Mouse (Mus musculus): Measurements from ENCODE around the gene H2afv.
"Not testable (repeated sequence)": the region's sequence is repeated elsewhere in the genome, so short reads cannot be mapped to it uniquely, and the experiment has no call there.

The H2afv gene

DNA sequence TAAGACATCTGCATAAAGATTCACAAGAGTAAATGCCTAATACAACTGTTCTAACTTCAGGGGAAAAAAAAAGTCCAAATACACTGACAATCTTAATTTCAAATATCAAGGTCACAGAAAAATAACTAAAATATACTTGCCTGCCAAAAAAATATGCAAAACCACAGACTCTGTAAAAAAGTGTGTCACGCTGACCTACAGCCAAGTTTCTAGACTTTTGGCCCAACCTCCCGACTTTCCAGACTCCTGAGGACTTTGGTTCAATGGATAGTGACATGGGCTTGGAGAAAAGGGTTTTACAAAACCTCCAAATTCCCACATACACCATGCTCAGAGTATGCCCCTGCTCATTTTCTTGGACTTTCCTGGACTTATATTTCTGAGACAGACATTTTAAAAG is 24.3 kb upstream of the H2afv start:
- no peak for DNase-seq

DNA sequence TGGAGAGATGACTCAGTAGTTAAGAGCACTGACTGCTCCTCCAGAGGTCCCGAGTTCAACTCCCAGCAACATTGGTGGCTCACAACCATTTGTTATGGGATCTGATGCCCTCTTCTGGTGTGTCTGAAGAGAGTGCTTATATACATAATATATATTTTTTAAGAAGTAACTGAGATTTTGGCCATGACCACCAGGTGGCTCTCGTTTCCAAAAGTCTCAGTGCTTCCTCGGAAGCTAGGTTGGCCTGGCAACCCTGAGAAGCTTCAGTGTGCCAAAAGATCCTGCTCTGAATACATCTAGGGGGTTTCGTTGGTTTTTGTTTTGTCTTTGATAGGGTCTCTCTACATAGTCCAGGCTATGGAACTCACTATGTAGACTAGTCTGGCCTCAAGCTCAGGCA is 20.9 kb upstream of the H2afv start:
- DNase-seq, result peak; percentile 81

DNA sequence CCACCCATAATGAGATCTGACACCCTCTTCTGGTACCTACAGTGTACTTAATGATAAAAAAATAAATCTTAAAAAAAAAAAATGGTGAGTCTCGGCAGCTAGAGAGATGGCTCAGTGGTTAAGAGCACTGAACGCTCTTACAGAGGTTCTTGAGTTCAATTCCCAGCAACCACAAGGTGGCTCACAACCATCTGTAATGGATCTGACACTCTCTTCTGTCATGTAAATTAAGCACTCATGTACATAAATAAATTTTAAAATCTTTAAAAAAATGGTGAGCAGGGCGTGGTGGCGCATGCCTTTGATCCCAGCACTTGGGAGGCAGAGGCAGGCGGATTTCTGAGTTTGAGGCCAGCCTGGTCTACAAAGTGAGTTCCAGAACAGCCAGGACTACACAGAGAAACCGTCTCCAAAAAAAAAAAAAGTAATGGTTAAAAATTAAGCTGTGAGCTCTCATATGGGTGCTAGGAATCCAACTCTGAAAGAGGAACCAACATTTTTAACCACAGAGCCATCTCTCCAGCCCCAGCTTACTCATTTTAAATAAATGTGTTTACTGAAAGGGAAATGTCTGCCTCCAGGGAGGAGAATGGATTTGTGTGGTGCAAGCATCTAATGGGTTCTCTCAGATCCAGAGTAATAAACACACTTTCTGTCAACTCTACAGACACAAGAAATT is 19.1 kb upstream of the H2afv start:
- no peak for DNase-seq

DNA sequence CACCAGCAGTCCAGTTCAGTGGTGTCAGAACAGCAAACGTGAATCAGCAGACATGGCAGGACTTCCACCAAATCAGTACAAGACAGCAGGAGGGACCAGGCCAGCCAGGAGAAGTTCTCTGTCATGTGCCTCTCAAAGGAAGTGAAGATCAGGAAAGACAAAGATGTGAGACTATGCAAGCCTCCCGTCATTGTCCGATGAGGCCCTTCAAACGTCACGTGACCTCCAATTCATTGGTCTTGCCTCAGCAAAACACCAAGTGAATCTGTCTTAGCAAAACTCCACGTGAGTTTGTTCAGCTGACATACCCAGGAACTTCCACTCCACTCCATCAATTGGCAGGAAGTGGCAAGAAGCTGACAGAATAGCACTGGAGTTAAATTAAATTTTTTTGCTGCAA is 11.8 kb upstream of the H2afv start:
- DNase-seq, result no peak

DNA sequence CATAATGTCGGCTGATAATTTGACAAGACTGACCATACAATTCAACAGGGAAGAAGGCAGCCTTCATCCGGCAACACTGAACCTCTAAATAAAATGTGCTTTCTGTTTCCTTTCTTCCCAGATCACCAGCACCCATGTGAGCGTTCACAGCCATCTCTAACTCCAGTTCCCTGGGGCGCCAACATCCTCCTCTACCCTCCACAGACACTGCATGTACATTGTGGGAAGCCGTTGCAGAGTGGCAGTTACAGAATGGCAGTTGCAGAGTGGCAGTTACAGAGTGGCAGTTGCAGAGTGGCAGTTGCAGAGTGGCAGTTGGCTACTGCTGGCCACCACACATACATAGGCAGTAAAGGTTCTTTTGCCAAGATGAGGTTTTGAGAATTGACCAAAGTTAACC is 3.9 kb upstream of the H2afv start:
- not testable (repeated sequence) for DNase-seq

DNA sequence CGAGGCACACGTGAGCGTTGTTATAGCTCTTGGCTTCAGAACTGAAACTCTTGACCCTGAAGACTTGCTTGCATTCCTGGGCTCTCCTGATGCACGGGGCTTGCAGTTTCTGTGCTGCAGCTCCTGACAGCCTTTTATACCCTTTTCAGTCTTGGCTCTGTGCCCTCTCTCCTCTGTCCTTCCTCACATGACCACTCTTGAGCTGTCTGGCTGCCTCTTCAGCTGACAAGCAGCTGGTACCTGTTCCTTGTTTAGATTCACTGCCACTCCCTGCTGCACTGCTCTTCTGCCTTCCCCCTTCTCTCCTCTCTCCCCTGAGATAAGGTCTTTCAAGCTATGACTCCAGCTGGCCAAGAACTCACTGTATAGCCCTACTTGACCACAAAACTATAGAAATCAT is 3.2 kb upstream of the H2afv start:
- no peak for DNase-seq

DNA sequence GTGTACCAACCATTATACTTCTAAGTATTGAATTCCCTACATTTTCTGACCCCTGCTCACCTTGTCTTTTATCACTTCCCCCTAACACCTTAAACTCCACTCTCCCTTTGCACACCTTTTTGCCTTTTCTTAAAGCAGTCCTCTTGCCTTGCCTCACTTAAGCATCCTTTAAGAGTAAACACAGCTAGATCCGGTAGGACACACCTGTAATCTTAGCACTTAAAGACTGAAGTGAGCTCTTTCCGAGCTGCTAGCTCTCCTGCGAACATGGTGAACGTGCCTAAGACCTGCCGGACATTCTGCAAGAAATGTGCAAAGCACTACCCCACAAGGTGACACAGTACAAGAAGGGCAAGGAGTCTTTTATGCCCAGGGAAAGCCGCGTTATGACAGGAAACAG is 1.7 kb upstream of the H2afv start:
- DNase-seq, result no peak

DNA sequence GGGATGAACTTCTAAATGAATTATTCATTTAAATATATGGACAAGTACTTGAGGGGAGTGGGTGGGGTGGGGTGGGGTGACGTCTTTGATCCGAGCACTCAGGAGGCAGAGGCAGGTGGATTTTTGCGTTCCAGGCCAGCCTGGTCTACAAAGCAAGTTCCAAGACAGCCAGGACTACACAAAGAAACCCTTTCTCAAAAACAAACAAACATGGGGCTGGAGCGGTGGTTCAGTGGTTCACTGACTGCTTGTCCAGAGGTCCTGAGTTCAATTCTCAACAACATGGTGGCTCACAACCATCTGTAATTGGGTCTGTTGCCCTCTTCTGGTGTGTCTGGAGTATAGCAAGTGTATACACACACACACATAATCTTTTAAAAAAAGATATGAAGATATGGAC is 1.2 kb upstream of the H2afv start:
- DNase-seq, result no peak

DNA sequence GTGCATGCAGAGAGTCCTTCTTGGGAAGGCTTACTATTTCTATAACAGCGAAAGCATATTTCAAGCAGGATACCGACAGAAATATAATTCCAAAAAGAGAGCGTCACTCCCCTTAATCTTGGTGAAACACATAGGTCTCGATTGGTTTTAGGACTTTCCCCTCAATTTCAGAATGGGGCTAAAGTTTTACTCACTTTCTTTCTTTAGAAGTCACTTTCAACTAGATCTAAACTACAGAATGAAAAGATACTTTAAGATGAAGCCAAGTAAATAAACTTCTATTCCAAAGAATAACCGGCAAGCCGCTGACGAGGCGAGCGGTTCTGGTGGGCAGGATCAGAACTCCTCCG is 541 bp downstream of the H2afv start:
- DNase-seq, result no peak

DNA sequence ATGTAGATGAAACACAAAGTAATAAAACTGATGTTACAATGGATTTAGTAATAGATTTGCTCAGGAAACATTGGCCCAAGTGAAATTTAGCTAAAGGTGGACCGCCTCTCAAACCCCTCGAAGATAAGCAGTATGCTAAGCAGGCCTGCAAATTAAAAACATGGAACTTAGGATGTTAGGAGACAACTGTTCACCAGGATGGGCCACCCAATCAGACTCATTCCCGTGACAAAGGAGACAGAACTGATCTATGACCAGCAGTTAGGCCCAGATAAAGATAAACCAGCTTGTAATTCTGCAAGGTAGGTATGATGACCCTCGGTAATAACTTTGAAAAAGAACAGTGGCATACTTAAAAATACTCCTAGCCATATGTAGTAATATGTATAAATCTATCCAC is 1.1 kb downstream of the H2afv start:
- DNase-seq, result no peak

DNA sequence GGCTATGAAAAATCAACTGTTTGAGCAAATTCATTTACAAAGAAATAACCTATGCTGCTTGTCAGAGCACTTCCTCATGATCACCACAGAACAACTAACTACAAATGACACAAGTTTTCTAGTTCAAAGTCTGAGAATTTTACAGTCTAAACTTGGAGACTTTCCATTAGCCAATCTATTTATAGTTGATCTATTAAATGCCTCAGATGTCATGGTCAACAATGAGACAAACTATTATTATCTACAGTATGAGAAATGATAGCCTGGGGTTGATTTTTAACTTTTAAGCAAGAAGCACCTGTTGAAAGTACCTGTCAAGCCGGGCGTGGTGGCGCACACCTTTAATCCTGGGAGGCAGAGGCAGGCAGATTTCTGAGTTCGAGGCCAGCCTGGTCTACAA is 1.7 kb downstream of the H2afv start:
- DNase-seq, result no peak

DNA sequence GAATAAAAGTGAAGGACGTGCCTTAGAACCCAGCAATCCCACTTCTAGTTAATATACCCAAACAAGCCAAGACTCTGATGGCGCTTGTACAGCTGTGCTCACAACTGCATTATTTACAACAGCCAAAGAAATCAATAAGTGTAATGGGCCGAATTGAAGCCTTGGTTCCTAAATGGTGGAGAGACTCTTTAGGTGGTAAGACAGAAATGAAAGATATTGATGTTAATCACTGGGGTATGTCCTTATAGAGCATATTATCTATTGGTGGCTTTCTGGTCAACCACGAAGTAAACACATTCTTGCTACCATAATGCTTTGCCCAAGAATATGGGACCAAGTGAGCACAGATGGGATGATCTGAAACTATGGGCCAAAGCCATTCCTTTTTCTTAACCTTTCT is 4.1 kb downstream of the H2afv start:
- DNase-seq, result no peak

DNA sequence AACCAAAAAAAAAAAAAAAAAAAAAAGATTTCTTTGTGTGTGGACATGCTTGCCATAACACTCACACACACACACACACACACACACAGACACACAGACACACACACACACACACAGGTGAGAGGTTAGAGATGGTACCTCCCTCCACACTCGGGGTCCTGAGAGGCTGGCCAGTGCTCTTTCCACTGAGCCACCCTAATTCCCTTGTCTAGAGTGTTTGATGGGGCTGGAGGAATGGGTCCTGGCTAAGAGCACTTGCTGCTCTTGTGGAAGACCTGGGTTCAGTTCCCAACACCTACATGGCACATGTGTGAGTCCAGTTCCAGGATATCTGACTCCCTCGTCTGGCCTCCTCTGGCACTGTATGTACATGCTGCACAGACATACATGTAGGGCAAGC is 6.6 kb downstream of the H2afv start:
- DNase-seq, result no peak

DNA sequence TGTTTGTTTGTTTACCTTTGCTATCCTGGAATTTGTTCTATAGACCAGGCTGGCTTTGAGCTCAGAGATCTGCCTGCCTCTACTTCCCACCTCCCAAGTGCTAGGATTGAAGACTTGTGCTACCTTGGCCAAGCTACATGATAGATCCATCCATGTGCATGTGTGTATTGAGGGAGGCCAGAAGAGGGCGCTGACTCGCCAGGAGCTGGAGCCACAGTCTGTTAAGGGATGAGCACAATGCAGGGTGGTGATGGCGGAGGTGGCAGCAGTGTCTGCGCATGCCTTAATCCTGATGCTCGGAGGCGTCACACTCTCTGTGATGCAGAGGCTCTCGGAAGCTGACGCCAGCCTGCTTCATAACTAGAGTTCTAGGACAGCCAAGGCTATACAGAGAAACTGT is 7.8 kb downstream of the H2afv start:
- peak; percentile 86 for DNase-seq

DNA sequence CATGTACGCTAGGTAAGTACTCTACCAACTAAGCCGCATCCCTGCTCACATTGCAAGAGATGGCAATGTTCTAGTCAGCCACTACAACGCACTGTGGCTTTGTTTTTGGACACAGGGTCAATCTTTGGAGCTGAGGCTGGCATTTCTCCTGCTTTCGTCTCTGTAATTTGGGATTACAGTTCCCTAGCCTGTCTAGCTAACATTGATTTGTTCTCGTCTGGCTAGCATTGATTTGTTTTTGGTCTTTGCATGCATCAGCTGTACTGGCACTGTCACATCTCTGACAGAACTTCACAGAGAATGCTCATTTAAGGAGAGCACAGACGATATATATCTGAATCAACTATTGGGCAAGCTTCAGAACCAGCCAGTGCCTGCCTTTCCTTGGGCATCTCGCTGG is 14.1 kb downstream of the H2afv start:
- DNase-seq, result no peak

DNA sequence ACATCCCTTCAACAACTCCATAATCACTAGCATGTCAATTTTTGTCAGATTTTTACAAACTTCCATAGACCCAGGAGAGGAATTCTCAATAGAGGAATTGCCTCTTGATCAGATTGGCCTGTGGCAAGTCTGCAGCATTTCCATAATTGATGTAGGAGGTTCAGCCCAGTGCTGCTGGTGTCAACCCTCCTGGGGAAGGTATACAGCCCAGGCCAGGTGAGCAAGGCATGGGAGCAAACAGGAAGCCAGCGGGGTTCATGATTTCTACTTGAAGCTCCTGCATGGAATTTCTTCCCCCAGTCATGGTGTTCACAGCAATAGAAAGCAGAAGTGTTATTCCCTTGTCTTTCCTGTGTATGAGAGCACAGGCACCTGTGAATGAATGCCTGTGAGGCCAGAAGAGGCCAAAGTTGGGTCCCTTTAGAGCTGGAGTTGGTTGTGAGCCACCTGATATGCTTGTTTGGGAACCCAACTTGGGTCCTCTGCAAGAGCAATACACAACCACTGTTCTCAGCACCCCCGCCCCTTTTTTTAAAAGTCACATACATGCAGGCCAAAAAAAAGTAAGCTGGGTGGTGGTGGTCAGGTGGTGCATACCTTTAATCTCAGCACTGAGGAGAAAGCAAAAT is 23.4 kb downstream of the H2afv start:
- no peak for DNase-seq

DNA sequence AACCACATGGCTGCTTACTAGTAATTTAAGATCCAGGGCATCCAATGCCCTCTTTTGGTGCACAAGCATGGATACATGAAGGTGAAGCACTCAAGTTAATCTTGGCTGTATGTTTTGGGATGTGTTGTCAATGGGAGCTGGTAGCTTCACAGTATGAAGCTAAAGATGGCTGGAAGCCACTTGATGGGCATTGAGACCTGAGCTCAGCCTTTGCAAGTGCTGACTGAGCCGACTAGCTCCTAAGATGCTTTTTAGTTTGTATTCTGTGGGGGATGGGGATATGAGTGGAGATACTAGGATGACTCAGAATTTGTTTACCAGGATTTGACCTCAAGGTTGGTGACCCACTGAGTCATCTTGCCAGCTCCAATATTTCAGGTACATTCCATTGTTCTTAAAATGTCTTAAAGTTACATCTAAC is 23.9 kb downstream of the H2afv start:
- DNase-seq, result no peak

DNA sequence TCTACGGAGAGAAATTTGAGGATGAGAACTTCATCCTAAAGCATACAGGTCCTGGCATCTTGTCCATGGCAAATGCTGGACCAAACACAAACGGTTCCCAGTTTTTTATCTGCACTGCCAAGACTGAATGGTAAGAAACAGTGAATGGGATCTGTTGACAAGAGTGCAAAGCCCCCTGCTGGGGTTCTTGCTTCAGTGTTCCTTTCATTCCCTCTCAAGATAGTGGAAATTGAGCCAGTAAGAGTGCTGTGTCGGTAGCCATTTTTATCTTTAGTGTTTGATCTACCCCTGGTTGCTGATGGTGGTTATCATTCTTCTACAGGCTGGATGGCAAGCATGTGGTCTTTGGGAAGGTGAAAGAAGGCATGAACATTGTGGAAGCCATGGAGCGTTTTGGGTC is 25.1 kb downstream of the H2afv start:
- not testable (repeated sequence) for DNase-seq

DNA sequence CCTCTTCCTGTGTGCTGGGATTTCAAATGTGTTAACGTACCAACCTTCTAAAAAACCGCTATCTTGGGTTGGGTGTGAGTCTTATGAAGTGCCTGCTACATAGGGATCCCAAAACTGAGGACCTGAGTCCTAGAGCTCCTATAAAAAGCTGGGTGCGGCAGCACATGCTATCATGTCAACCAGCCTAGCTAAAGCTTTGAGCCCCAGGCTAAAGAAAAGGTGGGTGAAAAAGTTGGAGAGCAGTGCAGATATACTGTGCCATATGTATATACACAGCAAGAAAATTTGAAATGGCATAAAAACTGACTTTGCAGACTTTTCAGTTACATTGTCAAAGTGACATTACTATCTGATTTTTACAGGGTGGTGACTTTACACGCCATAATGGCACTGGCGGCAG is 25.5 kb downstream of the H2afv start:
- DNase-seq, result no peak

DNA sequence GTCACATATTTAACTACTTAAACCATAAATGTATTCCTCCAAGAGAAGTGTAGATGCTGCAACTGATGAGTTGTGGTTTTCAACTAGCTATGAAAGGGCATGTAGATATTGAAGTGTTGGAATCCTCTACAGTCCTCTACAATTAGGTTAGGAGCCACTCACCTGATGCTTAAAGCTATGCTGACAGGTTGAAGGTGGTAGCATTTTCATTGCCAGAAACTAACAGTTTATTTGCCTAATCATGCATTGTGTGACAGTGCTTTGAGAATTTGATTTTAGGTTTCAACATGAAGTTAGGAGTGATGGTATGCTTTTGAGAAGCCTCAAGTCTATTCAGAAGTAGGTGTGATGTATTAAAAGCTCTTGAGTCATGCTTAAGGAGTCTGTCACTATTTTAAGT is 26.8 kb downstream of the H2afv start:
- no peak for DNase-seq

DNA sequence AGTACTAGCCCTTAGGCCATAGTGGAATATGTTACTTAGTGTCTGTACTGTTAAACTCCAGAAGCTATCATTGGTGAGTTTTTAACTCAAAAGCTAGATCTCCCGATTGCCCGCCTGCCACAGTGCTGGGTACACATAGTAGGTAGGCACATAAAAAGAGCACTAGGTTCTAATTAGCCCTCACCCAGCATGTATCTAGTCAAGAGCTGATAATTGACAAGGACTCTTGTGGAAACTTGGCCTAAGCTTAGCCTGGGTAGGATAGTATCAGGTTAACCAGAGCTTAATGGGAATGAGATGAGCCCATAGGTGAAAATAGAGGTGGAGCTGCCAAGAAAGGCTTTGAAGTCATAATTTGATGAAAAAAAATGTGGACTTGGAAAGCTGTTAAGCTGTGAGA is 27.2 kb downstream of the H2afv start:
- DNase-seq, result no peak

DNA sequence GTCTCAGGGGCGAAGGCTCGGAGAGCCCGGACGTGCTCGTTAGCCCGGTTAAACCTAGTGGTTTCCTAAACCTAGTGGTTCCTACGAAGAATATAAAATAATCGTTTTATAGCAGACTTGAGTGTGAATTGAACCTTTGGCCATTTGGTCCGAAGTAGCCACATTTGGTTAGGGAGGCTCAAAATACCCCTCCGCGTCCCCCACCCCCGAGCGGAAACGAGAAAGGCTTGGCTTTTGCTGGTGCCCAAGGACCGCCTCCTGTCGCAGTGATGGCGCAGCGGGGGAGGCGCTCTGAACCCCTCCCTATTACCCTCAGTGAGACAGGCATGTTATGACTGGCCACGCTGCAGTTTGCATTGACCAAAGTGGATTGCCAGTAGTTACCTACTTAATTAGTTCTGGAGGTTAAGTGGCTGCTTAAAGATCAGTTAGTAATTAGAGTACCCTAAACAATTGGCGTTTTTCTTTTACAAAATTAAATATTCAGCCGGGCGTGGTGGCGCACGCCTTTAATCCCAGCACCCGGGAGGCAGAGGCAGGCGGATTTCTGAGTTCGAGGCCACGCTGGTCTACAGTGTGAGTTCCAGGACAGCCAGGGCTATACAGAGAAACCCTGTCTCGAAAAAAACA is 27.7 kb downstream of the H2afv start:
- peak; percentile 86 for DNase-seq

DNA sequence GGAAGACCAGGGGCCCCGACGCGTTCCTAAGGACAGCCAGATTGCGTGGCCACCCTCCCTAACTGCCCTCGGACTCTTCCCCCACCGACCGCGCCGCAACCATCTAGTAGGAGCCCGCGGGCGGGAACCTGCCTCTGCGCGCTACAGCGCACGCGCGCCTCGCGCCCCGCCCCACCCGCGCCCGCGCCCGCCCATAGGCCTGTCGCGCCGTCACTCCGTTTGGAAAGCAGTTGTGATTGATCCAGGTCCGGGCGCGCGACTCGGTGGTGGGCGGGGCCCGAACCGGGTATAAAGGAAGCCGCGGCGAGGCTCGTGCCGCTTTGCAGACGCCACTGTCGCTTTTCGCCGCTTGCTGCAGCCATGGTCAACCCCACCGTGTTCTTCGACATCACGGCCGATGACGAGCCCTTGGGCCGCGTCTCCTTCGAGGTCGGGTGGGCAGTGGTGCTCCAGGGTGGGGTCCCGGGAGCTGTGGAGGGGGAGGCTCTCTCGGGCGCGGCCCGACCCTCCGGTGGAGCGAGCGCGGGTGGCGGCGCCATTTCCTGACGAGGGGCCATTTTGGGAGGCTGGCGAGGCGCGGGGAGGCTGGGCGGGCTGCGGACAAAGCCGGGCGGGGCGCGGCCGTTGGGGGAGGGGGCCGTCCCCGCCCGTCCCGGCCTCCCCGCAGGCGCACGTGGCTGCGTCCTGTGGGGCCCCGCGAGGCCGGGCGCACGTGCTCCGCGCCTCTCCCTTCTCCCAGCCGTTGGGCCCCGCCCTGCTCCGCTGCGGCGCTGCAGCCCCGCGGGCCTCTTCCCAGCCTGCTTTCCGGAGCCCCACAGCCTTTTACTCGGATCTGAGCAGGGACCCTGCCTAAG is 28.5 kb downstream of the H2afv start:
- peak; percentile 100 for DNase-seq
